Mouse (Mus musculus) stomach, embryonic 16.5 days (tissue): Measurements from ENCODE around the gene Ralgapa1. TPM values are rescaled to one million over a fixed set of nuclear protein-coding genes. Genes with fewer than 3 reads are reported as not detected.

Experiments
- ATAC-seq: fragments of 200-750 bp; cut with Nextera tagmentation; 2 replicates; pipeline ENCODE4 v1.8.0; 2017; ENCODE audit warnings: moderate number of reproducible peaks, moderate TSS enrichment; ENCODE audit not compliant: insufficient read depth, low FRiP score
- H3K27ac ChIP-seq: fragments of 300-500 bp; sonication (generic); 2 replicates; pipeline ENCODE4 v1.5.1; 2014; ENCODE audit warnings: low read length
- H3K27me3 ChIP-seq: fragments of 300-500 bp; sonication (generic); 2 replicates; pipeline ENCODE4 v1.6.1; 2014; ENCODE audit warnings: low read length, control low read depth, mixed read lengths; ENCODE audit not compliant: control insufficient read depth, insufficient read depth
- H3K36me3 ChIP-seq: fragments of 300-500 bp; sonication (generic); 2 replicates; pipeline ENCODE4 v1.6.1; 2014; ENCODE audit warnings: low read length; ENCODE audit not compliant: control insufficient read depth, insufficient read depth
- H3K4me1 ChIP-seq: fragments of 300-500 bp; sonication (generic); 2 replicates; pipeline ENCODE4 v1.6.1; 2014; ENCODE audit warnings: low read length, control low read depth, mixed read lengths; ENCODE audit not compliant: control insufficient read depth, insufficient read depth
- H3K4me2 ChIP-seq: fragments of 300-500 bp; sonication (generic); 2 replicates; pipeline ENCODE4 v1.6.1; 2014; ENCODE audit warnings: low read depth, low read length, mixed read lengths
- H3K4me3 ChIP-seq: fragments of 300-500 bp; sonication (generic); replicated peaks from 2 replicates; pipeline ENCODE4 v1.5.1; 2014; ENCODE audit warnings: mild to moderate bottlenecking, low read length
- H3K9ac ChIP-seq: fragments of 300-500 bp; sonication (generic); 2 replicates; pipeline ENCODE4 v1.6.1; 2014; ENCODE audit warnings: low read length
- H3K9me3 ChIP-seq: fragments of 300-500 bp; sonication (generic); replicated peaks from 2 replicates; pipeline ENCODE4 v1.6.1; 2016; ENCODE audit warnings: low read length, control low read depth; ENCODE audit not compliant: control insufficient read depth
- WGBS: fragments of 180-500 bp; shearing (Covaris S2); extraction: QIAGEN DNeasy Blood & Tissue Kit; methylation state at CpG from one replicate; pipeline ENCODE4 v1.1.7; 2014; 5-methylcytosine and 5-hydroxymethylcytosine counted together
- polyA plus RNA-seq: library from polyadenylated mRNA; unstranded; fragments of >200 nt; fragmentation: Nextera tagmentation; extraction: Ambion mirVana; gene quantifications from 2 replicates; pipeline ENCODE4 v1.2.1, GENCODE M21; 2015

Ralgapa1 gene
- polyA plus RNA-seq, 1 experiment from 2014 or later: 12.1 TPM

GRCm38 (mm10) chr12:55837495-55837894 is 16.5 kb upstream of the Ralgapa1 start:
- WGBS: 52% methylated on average over 3 of the region's 3 CpGs
- ATAC-seq: no peak
- Histone ChIP-seq H3K27ac (no peak overlapping the region), H3K4me3 (peak overlapping the region; percentile 63), H3K4me2 (peak overlapping the region; percentile 72), H3K36me3 (0 out of 2 replicates have a peak, but pooled peaks cover 3% of the 10 kb centered on the region), H3K27me3 (no peaks in the 10 kb centered on the region), H3K9me3 (no peaks in the 10 kb centered on the region), H3K9ac (no peak overlapping the region), H3K4me1 (peaks cover 12% of the 10 kb centered on the region)

DNA sequence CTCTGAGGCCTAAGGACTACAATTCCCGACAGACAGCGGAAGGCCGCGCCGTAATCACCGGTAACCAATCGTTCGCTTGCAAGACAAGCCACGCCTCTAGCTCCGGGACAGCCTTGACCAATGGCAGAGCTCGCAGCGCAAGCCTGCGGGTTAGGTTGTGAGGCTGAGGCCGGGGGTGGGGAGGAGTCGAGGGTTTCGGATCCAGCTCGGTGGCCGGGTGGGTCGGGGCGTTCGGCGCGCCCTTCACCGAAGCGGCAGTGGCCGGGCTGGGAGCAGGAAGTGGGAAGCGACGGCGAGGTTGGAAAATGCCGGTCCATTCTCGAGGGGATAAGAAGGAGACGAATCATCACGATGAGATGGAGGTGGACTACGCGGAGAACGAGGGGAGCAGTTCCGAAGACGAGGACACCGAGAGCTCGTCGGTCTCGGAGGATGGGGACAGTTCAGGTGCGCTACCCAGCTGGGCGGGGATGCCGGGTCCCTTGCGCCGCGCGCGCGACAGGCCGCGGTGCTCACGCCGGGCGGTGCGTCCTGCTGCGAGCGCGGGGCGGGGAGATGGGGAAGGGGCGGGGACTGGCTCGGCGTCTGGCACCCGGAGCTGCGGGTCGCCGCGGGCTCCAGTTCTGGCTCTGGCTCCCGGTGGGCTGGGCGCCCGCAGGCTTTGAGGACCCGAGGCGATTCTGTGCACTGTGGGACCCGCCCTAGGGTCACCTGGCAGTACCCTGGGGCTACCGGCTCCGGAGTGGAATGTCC is 15.4 kb upstream of the Ralgapa1 start, which contains the start of gene Brms1l:
Gene Brms1l, plus strand, starts transcription at position 126 of the 753 bp plus-strand sequence.
- H3K9me3 ChIP-seq: no peaks in the 10 kb centered on the region
- peak within 1 kb of the TSS; percentile 72 for H3K4me2 ChIP-seq
- peak within 1 kb of the TSS; percentile 63 for H3K4me3 ChIP-seq
- no peaks in the 10 kb centered on the region for H3K27me3 ChIP-seq
- no peaks in the 10 kb centered on the region for H3K36me3 ChIP-seq
- peak within 1 kb of the TSS; percentile 87 for H3K9ac ChIP-seq
- H3K27ac ChIP-seq: peak within 1 kb of the TSS; percentile 97
- WGBS: under 1% methylated on average over 77 of the region's 77 CpGs
- H3K4me1 ChIP-seq: peaks cover 12% of the 10 kb centered on the region
- peak; percentile 100 for ATAC-seq

- Histone ChIP-seq H3K27me3 (no peaks in the 10 kb centered on the region), H3K4me3 (peak overlapping the region; percentile 63), H3K27ac (peak overlapping the region; percentile 82), H3K4me2 (peak overlapping the region; percentile 57), H3K9ac (peak overlapping the region; percentile 70), H3K9me3 (no peaks in the 10 kb centered on the region), H3K4me1 (peaks cover 12% of the 10 kb centered on the region), H3K36me3 (no peaks in the 10 kb centered on the region)
- under 1% methylated on average over 6 of the region's 6 CpGs for WGBS
- no peak for ATAC-seq
Measured at GRCm38 (mm10) chr12:55835857-55836198, 14.9 kb upstream of the Ralgapa1 start.

GRCm38 (mm10) chr12:55834891-55835290 is 13.9 kb upstream of the Ralgapa1 start:
- Histone ChIP-seq H3K27ac (no peak overlapping the region), H3K36me3 (no peaks in the 10 kb centered on the region), H3K4me3 (no peak overlapping the region), H3K4me1 (peaks cover 12% of the 10 kb centered on the region), H3K9ac (no peak overlapping the region), H3K27me3 (no peaks in the 10 kb centered on the region), H3K9me3 (no peaks in the 10 kb centered on the region), H3K4me2 (no peak overlapping the region)
- 76% methylated on average over 8 of the region's 8 CpGs for WGBS
- no peak for ATAC-seq

DNA sequence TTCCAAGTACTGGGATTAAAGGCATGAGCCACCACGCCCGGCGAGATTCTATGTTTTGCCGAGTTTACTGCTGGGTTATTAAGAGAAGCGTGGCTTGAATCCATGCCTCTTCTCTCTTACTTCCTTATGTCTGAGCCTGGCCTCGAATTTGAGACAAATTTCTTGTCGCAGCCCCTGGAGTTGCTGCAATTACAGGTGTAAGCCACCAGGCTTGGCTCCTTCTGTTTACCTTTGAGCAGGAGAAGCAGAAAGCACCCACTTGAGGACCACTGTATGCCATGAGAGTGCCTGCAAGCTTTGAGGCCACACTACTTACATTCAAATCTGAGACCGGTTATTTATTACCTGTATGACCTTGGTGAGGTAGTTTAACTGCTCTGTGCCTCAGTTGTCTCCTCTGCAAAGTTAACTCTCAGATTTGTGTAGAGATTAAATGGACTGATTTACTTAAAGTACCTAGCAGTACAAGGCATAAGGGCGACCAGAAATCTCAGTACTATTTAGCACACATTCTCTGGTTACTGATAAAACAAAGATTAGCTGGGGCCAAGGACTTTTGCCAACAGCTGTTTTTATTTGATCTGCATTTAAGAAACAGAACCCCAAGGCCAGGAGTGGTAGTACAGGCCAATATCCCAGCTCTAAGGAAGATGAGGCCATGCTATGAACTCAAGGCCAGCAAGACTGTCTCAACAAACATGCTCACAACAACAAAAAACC is 13.1 kb upstream of the Ralgapa1 start:
- no peaks in the 10 kb centered on the region for H3K27me3 ChIP-seq
- peaks cover 12% of the 10 kb centered on the region for H3K4me1 ChIP-seq
- H3K4me3 ChIP-seq: no peak overlapping the region
- no peak for ATAC-seq
- H3K27ac ChIP-seq: no peak overlapping the region
- no peak overlapping the region for H3K9ac ChIP-seq
- no peak overlapping the region for H3K4me2 ChIP-seq
- no peaks in the 10 kb centered on the region for H3K9me3 ChIP-seq
- no peaks in the 10 kb centered on the region for H3K36me3 ChIP-seq
- 63% methylated on average over 9 of the region's 9 CpGs for WGBS

- H3K4me1 ChIP-seq: peaks cover 10% of the 10 kb centered on the region
- no peaks in the 10 kb centered on the region for H3K9me3 ChIP-seq
- no peak for ATAC-seq
- H3K4me3 ChIP-seq: no peak overlapping the region
- H3K27me3 ChIP-seq: no peaks in the 10 kb centered on the region
- H3K4me2 ChIP-seq: no peak overlapping the region
- H3K9ac ChIP-seq: no peak overlapping the region
- no peaks in the 10 kb centered on the region for H3K36me3 ChIP-seq
- H3K27ac ChIP-seq: no peak overlapping the region
Measured at GRCm38 (mm10) chr12:55832961-55833360, 12.0 kb upstream of the Ralgapa1 start.

GRCm38 (mm10) chr12:55831101-55831500 is 10.1 kb upstream of the Ralgapa1 start:
- Histone ChIP-seq H3K4me1 (no peaks in the 10 kb centered on the region), H3K4me2 (no peak overlapping the region), H3K27me3 (no peaks in the 10 kb centered on the region), H3K36me3 (no peaks in the 10 kb centered on the region), H3K4me3 (no peak overlapping the region), H3K9me3 (no peaks in the 10 kb centered on the region), H3K9ac (no peak overlapping the region), H3K27ac (no peak overlapping the region)
- 22% methylated on average over 2 of the region's 2 CpGs for WGBS
- no peak for ATAC-seq

DNA sequence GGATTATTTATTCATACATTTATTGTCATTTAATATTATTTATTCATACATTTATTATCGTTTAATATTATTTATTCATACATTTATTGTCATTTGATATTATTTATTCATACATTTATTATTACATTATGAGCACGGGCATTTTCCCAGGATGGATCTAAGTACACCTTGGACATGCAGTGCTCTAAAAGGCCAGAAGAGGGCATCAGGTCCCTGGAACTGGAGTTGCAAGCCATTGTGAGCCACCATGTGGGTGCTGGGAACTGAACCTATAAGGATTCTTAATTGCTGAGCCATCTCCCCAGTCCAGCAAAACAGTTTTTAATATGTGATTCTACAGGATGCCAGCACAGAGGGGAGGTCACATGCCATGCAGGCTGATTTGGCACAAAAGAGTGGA is 4.6 kb upstream of the Ralgapa1 start:
- Histone ChIP-seq H3K9me3 (no peaks in the 10 kb centered on the region; the same call in 1 of the 2 replicates), H3K36me3 (no peaks in the 10 kb centered on the region), H3K4me2 (no peak overlapping the region), H3K27ac (no peak overlapping the region), H3K4me3 (no peak overlapping the region), H3K4me1 (no peaks in the 10 kb centered on the region), H3K9ac (no peak overlapping the region), H3K27me3 (no peaks in the 10 kb centered on the region)
- no peak for ATAC-seq
- 81% methylated on average over 2 of the region's 2 CpGs for whole genome bisulfite sequencing

DNA sequence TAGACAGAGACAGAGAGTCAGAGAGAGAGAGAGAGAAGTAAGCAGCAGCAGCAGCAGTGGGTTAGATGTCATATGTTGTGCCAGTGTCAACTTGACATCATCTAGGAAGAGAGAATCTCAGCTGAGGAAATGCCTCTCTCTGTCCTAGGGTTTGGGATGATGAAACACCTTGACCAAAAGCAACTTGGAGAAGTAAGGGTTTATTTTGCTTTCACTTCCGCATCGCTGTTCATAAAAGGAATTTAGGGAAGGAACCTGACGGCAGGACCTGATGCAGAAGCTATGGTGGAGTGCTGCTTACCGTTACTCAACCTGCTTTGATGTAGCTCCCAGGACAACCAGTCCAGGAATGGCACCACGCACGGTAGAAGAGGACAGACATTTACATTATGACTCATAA is 3.1 kb upstream of the Ralgapa1 start:
- no peak for ATAC-seq

More for the DNA sequence above, 3.1 kb upstream of the Ralgapa1 start:
- no peaks in the 10 kb centered on the region for H3K36me3 ChIP-seq
- 81% methylated on average over 6 of the region's 6 CpGs for WGBS
- H3K9ac ChIP-seq: no peak overlapping the region
- H3K4me3 ChIP-seq: no peak overlapping the region
- H3K4me2 ChIP-seq: no peak overlapping the region
- H3K27ac ChIP-seq: no peak overlapping the region
- no peaks in the 10 kb centered on the region; the same call in 1 of the 2 replicates for H3K9me3 ChIP-seq
- no peaks in the 10 kb centered on the region for H3K27me3 ChIP-seq
- peaks cover 5% of the 10 kb centered on the region; the same call in 1 of the 2 replicates for H3K4me1 ChIP-seq
